Mouse (Mus musculus) activated CD4-positive, CD25-positive, alpha-beta regulatory T cell, adult 4 months (primary cell): ENCODE results near the gene Ms4a4b. TPM values are rescaled to one million over a fixed set of nuclear protein-coding genes. Genes with fewer than 3 reads are reported as not detected.

Experiments
- ATAC-seq: one replicate; pipeline ENCODE4 v1.8.0; 2017
- polyA plus RNA-seq, 2 experiments: library from polyadenylated mRNA; unstranded; fragments of 100-300 nt; shearing (Covaris generic); gene quantifications; one replicate each; pipeline ENCODE4 v1.2.1; 2017

Gene Ms4a4b
- polyA plus RNA-seq, 2 experiments from 2014 or later, result 2,094 to 2,461 TPM

DNA sequence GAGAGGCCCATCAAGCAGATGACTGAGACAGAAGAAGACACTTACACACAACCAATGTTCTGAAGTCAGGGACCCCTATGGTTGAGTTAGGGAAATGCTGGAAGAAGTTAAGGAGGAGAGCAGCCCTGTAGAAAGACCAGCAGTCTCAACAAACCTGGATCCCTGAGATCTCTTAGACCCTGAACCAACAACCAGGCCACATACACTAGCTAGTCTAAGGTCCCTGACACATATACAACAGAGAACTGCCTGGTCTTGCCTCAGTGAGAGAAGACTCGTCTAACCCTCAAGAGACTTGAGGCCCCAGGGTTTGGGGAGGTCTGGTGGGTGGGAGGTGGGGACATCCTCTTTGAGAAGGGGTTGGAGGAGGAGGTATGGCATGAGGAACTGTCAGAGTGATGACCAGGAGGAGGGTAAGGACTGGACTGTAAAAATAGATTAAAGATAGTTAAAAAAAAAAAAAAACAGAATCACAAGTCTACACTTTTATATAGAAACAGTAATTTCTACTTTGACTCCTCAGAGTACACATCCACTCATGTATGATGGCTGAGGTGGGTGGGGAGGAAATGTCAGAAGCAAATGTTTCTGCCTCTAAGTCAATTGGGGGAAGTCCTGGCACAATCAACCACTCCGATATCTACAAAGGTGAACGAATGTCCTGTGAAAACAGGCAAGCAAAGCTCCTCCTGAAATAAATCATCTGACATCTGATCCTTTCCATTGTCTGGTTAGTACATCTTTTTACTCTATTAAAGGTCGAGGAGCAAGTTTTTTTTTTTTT lies 48.2 kb downstream of the Ms4a4b start:
- peak; percentile 51 for ATAC-seq

DNA sequence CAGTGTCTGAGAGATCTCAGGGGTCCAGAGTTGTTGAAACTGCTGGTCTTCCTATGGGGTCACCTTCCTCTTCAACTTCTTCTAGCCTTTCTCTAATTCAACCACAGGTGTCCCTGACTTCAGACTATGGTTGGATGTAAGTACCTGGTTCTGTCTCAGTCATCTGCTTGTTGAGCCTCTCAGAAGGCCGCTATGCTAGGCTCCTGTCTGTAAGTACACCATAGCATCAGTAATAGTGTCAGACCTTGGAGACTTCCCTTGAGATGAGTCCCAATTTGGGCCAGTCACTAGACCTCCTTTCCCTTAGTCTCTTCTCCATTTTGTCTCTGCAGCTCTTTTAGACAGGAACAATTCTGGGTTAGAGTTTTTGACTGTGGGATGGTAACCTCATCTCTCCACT lies 49.3 kb downstream of the Ms4a4b start:
- no peak for ATAC-seq

DNA sequence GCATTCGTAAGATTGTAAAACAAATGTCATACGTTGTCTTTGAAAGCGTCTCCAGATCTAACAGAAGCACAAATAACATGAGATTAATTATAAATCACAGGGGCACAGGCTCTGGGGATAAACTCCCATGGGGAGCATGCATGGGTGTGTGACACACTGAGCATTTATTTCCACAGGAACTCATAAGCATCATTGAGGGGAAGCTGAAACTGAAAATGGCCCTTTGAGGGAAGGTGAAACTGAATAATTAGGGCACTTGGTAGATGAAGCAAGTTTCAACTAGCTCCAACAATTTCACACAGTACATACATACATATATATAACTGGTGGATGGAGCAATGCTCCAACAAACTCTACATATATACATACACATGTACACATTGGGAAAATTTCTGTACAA lies 51.2 kb downstream of the Ms4a4b start:
- ATAC-seq, result peak; percentile 47

- ATAC-seq, result peak; percentile 26
These were observed 53.0 kb downstream of the Ms4a4b start for GRCm38 (mm10) chr19:11496361-11496760.

DNA sequence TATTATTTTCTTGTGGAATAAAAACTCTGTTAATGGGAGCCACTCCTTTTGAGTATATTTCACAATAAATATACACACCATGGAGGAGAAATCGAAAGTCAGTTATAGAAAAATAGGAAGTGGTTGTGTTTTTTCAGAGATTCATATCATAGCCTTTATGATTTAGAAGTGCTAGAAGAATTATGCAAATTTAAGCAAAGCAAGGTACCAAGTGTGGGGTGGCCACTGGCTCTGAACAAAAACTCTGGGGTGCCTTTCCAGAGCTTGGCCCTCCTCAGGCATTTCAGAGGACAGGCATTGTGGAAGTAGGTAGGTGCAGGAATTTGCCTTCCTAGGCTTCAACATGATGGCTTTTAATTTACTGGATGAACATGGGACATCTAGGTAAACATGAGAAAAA lies 53.9 kb downstream of the Ms4a4b start:
- peak; percentile 38 for ATAC-seq

GRCm38 (mm10) chr19:11500796-11501195 lies 57.4 kb downstream of the Ms4a4b start:
- ATAC-seq, result peak; percentile 33

DNA sequence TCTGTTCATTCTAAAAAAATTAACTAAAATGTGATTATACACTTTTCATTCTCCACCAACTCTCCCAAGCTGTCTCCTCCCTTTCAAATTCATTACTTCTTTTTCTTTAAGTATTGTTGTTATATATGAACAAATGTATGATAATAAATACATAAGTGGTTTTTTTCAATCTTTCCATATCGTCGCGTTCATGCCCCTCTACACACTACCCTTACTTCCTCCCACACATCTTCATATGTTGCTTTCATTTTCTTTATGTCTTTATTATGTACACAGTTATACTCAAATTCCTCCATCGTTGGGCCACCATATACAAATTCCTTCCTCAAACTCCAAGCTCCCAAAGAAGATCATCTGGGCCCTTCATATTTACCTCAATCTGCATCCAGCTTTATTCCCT lies 58.0 kb downstream of the Ms4a4b start:
- peak; percentile 37 for ATAC-seq

DNA sequence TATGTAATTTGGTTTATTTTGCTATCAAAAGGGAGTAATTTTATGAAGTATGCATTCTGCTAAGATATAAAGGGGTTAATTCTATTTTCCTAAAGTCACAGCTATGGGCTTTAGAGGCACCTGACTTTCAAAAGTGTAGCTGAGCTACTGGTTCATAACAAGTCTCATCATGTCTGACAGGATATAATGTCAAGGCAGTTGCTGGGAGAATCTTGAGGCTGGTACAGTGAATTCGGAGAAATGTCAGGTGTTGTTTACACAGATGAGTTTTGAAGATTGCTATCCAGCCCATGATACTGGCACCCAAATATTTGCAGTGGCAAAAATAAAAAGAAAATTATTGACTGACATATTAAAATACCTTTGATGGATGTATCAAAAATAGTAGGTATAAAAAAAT lies 61.5 kb downstream of the Ms4a4b start:
- peak; percentile 57 for ATAC-seq

DNA sequence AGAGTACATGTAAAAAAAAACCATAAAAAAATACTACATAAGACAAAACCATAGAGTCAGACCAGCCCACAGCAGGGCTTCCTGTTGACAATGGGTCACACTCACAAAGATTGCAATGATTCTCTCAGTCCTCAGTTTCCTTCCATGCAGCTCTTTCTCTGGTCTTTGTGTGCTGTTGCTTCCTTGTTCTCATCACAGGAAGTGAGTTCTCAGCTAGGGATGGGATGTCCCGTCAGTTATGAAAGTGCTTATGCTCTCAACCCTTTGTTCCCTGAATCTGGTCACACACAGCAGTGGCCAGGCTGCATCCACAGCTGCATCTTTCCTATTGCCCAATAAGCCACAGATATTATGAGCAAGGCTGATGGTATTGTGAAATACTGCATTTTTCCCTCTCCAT lies 70.1 kb downstream of the Ms4a4b start:
- peak; percentile 62 for ATAC-seq

DNA sequence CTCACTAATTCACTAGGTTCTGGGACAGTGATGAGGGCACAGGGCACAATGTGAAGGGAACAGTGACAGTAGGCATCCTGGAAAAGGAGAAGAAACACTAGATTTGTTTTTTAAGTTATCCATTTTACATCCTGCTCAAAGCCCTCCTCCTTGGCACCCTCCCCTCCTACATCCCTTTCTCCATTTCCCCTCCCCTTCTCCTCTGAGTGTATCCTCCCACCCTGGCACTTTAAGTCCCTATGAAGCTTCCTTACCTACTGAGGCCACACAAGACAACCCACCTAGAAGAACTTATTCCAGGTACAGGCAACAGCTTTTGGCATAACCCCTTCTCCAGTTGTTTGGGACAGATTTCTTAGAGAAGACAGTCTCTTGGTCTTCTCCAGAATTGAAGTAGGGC lies 72.9 kb downstream of the Ms4a4b start, which contains the start of gene Ms4a6b:
Gene Ms4a6b, plus strand, starts transcription at position 267 of the 400 bp plus-strand sequence.
- ATAC-seq, result no peak

Other genes starting within 250 kb of the Ms4a4b start
- gene Ms4a13, start 246.8 kb upstream of the Ms4a4b start, polyA plus RNA-seq, result not detected
- gene Ms4a12, start 211.1 kb upstream of the Ms4a4b start, polyA plus RNA-seq, result not detected
- gene Ms4a1, start 177.3 kb upstream of the Ms4a4b start, polyA plus RNA-seq, result 10 to 100 TPM in 1 of 2 experiments, under 1 TPM in 1; 0.89 to 16.6 TPM
- gene Ms4a5, start 159.7 kb upstream of the Ms4a4b start, polyA plus RNA-seq, result not detected
- gene Ms4a14, start 129.1 kb upstream of the Ms4a4b start, polyA plus RNA-seq, result not detected
- gene Ms4a7, start 107.4 kb upstream of the Ms4a4b start, polyA plus RNA-seq, result not detected
- 1 to 10 TPM in 1 of 2 experiments, not detected in 1; 1.3 TPM for gene Ms4a4a, start 68.0 kb upstream of the Ms4a4b start, polyA plus RNA-seq
- gene Ms4a4c, start 38.8 kb upstream of the Ms4a4b start, polyA plus RNA-seq, result 10 to 100 TPM; 51.6 to 56.7 TPM
- 10 to 100 TPM; 12.5 to 13.3 TPM for gene Ms4a6c, start 25.8 kb downstream of the Ms4a4b start, polyA plus RNA-seq
- 100 to 1,000 TPM; 497 to 564 TPM for gene Gm8369, start 42.4 kb downstream of the Ms4a4b start, polyA plus RNA-seq
- gene Ms4a6b, start 73.0 kb downstream of the Ms4a4b start, polyA plus RNA-seq, result 1,000 to 10,000 TPM; 1,243 to 1,295 TPM
- 1 to 10 TPM; 4.1 to 4.9 TPM for gene Ms4a4d, start 93.2 kb downstream of the Ms4a4b start, polyA plus RNA-seq
- gene Ms4a6d, start 161.3 kb downstream of the Ms4a4b start, polyA plus RNA-seq, result 10 to 100 TPM; 14.3 to 14.9 TPM
- not detected for gene Ms4a2, start 180.2 kb downstream of the Ms4a4b start, polyA plus RNA-seq
- gene Ms4a3, start 197.3 kb downstream of the Ms4a4b start, polyA plus RNA-seq, result not detected
- not detected for gene Oosp2, start 217.0 kb downstream of the Ms4a4b start, polyA plus RNA-seq
- gene Oosp1, start 247.6 kb downstream of the Ms4a4b start, polyA plus RNA-seq, result not detected